Mouse (Mus musculus) forebrain, embryonic 16.5 days (tissue): ENCODE results near the gene Pcsk7. TPM values are rescaled to one million over a fixed set of nuclear protein-coding genes. Genes with fewer than 3 reads are reported as not detected.

Experiments used
- ATAC-seq: fragments of 200-750 bp; cut with Nextera tagmentation; 2 replicates; pipeline ENCODE4 v1.8.0; 2017; ENCODE audit warnings: mild to moderate bottlenecking, moderate library complexity
- H3K27ac ChIP-seq: fragments of 300-500 bp; sonication (generic); 2 replicates; pipeline ENCODE4 v1.5.1; 2014; ENCODE audit warnings: low read length, control low read depth
- H3K27me3 ChIP-seq: fragments of 300-500 bp; sonication (generic); replicated peaks from 2 replicates; pipeline ENCODE4 v1.6.1; 2014; ENCODE audit warnings: low read length; ENCODE audit not compliant: control insufficient read depth, insufficient read depth
- H3K36me3 ChIP-seq: fragments of 300-500 bp; sonication (generic); 2 replicates; pipeline ENCODE4 v1.6.1; 2014; ENCODE audit not compliant: control insufficient read depth, insufficient read depth
- H3K4me1 ChIP-seq: fragments of 300-500 bp; sonication (generic); replicated peaks from 2 replicates; pipeline ENCODE4 v1.6.1; 2014; ENCODE audit warnings: low read length; ENCODE audit not compliant: control insufficient read depth, insufficient read depth
- H3K4me2 ChIP-seq: fragments of 300-500 bp; sonication (generic); 2 replicates; pipeline ENCODE4 v1.6.1; 2014; ENCODE audit warnings: mild to moderate bottlenecking, low read length, control low read depth
- H3K4me3 ChIP-seq: fragments of 300-500 bp; sonication (generic); replicated peaks from 2 replicates; pipeline ENCODE4 v1.5.1; 2014; ENCODE audit warnings: mild to moderate bottlenecking, low read length, control low read depth
- H3K9ac ChIP-seq: fragments of 300-500 bp; sonication (generic); replicated peaks from 2 replicates; pipeline ENCODE4 v1.6.1; 2014; ENCODE audit warnings: low read depth, low read length, control low read depth
- H3K9me3 ChIP-seq: fragments of 300-500 bp; sonication (generic); 2 replicates; pipeline ENCODE4 v1.6.1; 2016; ENCODE audit warnings: low read length; ENCODE audit not compliant: control insufficient read depth
- WGBS: fragments of 180-500 bp; shearing (Covaris S2); extraction: QIAGEN DNeasy Blood & Tissue Kit; methylation state at CpG from one replicate; pipeline ENCODE4 v1.1.7; 2014; 5-methylcytosine and 5-hydroxymethylcytosine counted together
- polyA plus RNA-seq: library from polyadenylated mRNA; unstranded; fragments of >200 nt; fragmentation: Nextera tagmentation; extraction: Ambion mirVana; gene quantifications from 2 replicates; pipeline ENCODE4 v1.2.1, GENCODE M21; 2015

The Pcsk7 gene
- polyA plus RNA-seq, 1 experiment from 2014 or later: 30.5 TPM

DNA sequence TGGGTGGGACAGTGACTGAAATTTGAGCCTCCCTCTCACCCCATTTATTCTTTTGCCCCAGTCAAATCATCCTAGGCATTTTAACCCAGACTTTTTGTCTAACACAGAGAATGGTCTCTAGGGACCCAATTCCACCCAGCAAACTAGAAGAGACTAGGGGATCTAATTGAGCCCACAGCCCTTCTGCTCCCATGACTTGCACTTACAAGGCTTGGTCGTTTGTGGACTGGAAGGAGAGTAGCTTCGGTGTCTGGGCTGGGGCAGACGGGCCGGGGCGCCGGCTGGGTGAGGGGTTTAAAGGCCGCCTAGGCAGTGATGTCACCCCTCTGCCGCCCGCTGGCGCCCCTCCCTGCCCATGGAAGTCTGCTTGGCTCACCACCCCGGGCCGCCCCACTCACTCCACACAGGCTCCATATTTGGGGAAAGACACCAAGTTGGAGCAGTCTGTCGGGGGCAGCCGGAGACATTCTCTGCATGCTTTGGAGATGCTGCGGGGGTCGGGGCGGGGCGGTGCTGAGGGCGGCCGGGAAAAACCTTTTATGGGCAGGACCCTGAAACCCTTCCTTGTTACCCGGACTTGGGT lies 29.4 kb downstream of the Pcsk7 start, which contains the start of gene Tagln:
Gene Tagln, minus strand, starts transcription at position 431 of the 583 bp plus-strand sequence.
- Histone ChIP-seq H3K4me2 (peak within 1 kb of the TSS; percentile 33), H3K27ac (no peak within 1 kb of the TSS), H3K4me1 (peaks cover 5% of the 10 kb centered on the region), H3K36me3 (peaks cover 6% of the 10 kb centered on the region; the same call in 1 of the 2 replicates), H3K9ac (no peak within 1 kb of the TSS), H3K4me3 (no peak within 1 kb of the TSS), H3K9me3 (no peaks in the 10 kb centered on the region), H3K27me3 (0 out of 2 replicates have a peak, but pooled peaks cover 4% of the 10 kb centered on the region)
- no peak for ATAC-seq
- WGBS: 7% methylated on average over 21 of the region's 21 CpGs

DNA sequence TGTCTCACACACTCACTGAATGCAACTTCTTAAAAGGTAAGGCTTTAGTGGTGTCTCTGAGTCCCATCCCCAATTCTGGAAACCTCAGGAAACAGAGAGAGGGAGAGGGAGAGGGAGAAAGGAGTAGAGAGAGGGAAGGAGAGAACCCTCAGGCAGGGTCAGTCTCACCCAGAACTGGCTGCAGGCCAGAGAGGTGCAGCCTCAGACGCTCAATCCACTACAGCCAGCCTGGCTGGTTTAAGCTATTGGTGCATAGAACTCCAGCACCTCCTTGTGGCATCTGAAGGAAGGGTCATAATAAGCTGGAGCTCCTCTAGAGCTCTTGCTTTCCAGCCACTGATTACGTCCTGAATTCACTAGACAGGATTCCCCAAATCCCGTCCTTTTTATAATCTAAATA lies 30.6 kb downstream of the Pcsk7 start:
- H3K36me3 ChIP-seq: peaks cover 10% of the 10 kb centered on the region; the same call in 1 of the 2 replicates
- H3K27me3 ChIP-seq: 0 out of 2 replicates have a peak, but pooled peaks cover 4% of the 10 kb centered on the region
- WGBS: 26% methylated on average over 3 of the region's 3 CpGs
- H3K9me3 ChIP-seq: no peaks in the 10 kb centered on the region
- ATAC-seq: peak; percentile 57; the same call in 1 of the 2 replicates
- H3K27ac ChIP-seq: no peak overlapping the region
- H3K4me3 ChIP-seq: no peak overlapping the region
- no peak overlapping the region for H3K4me2 ChIP-seq
- no peak overlapping the region for H3K9ac ChIP-seq
- peaks cover 5% of the 10 kb centered on the region for H3K4me1 ChIP-seq

DNA sequence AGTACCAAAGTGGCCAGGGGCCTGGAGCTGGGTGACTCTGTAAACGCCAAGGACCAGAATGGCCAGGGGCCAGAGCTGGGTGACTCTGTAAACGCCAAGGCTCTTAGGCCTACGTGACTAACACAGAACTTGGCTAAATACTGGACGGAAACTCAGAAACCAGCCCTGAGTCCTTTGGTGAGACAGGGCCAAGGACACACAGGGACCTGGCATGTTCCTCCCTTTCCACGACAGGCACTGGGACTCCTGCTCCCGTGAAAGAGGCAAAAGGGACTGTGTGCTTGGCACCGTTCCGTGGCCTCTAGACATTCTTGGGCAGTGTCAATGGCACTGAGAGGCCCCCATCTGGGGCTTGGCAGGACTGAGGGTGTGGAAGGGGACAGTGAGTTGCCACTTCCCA lies 31.8 kb downstream of the Pcsk7 start:
- no peak for ATAC-seq
- Histone ChIP-seq H3K4me3 (no peak overlapping the region), H3K4me1 (peaks cover 5% of the 10 kb centered on the region), H3K27me3 (0 out of 2 replicates have a peak, but pooled peaks cover 4% of the 10 kb centered on the region), H3K27ac (no peak overlapping the region), H3K9ac (no peak overlapping the region), H3K4me2 (no peak overlapping the region), H3K36me3 (peaks cover 17% of the 10 kb centered on the region; the same call in 1 of the 2 replicates), H3K9me3 (no peaks in the 10 kb centered on the region)
- 91% methylated on average over 8 of the region's 8 CpGs for WGBS

DNA sequence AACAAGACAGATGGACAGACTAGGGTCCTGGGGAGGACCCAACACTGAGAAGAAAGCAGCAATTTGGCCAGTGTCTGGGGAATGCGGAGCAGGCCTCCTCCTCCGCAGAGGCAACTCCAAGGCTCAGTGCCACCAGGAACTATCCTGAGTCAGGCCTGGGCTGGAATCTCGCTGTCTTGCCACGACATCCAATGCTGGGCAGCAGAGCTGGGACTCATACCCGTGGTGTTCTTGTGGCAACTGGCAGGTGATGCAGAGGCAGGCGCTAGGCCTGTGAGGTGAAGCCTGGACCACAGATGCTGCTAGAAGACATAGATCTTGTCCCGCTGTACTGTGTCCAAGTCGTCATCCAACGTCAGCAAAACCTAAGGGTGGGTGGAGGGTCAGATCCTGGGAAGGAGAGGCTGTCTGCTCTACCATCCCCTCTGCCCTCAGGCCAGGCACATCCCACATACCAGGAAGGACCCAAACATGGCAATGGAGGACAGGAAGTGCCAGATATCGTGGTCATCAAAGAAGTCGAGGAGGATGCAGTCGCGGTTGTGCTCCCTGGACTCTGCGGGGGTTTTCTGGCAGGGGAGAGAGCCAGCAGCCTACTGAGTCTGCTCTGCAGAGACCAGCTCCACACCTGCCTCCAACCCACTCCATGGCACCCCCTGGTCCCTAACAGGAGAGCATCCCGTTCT lies 32.8 kb downstream of the Pcsk7 start:
- 0 out of 2 replicates have a peak, but pooled peaks cover 4% of the 10 kb centered on the region for H3K27me3 ChIP-seq
- no peak overlapping the region for H3K4me3 ChIP-seq
- ATAC-seq: no peak
- peaks cover 5% of the 10 kb centered on the region for H3K4me1 ChIP-seq
- H3K27ac ChIP-seq: no peak overlapping the region
- no peaks in the 10 kb centered on the region for H3K9me3 ChIP-seq
- no peak overlapping the region for H3K4me2 ChIP-seq
- WGBS: 88% methylated on average over 15 of the region's 15 CpGs
- H3K36me3 ChIP-seq: peaks cover 17% of the 10 kb centered on the region; the same call in 1 of the 2 replicates
- H3K9ac ChIP-seq: no peak overlapping the region

GRCm38 (mm10) chr9:45939794-45940193 lies 33.5 kb downstream of the Pcsk7 start:
- H3K9me3 ChIP-seq: no peaks in the 10 kb centered on the region
- H3K27me3 ChIP-seq: 0 out of 2 replicates have a peak, but pooled peaks cover 4% of the 10 kb centered on the region
- H3K36me3 ChIP-seq: peaks cover 17% of the 10 kb centered on the region; the same call in 1 of the 2 replicates
- H3K27ac ChIP-seq: no peak overlapping the region
- ATAC-seq: no peak
- no peak overlapping the region for H3K4me3 ChIP-seq
- WGBS: 93% methylated on average over 6 of the region's 6 CpGs
- H3K4me1 ChIP-seq: peaks cover 5% of the 10 kb centered on the region
- H3K9ac ChIP-seq: no peak overlapping the region
- H3K4me2 ChIP-seq: no peak overlapping the region

GRCm38 (mm10) chr9:45941329-45941888 lies 35.1 kb downstream of the Pcsk7 start:
- Histone ChIP-seq H3K9ac (no peak overlapping the region), H3K4me1 (no peaks in the 10 kb centered on the region), H3K9me3 (no peaks in the 10 kb centered on the region), H3K36me3 (peaks cover 17% of the 10 kb centered on the region; the same call in 1 of the 2 replicates), H3K4me2 (no peak overlapping the region), H3K27ac (no peak overlapping the region), H3K27me3 (0 out of 2 replicates have a peak, but pooled peaks cover 3% of the 10 kb centered on the region), H3K4me3 (no peak overlapping the region)
- WGBS: 57% methylated on average over 18 of the region's 18 CpGs
- no peak for ATAC-seq

GRCm38 (mm10) chr9:45942464-45942863 lies 36.2 kb downstream of the Pcsk7 start:
- no peak for ATAC-seq
- 94% methylated on average over 16 of the region's 16 CpGs for WGBS
- no peaks in the 10 kb centered on the region for H3K9me3 ChIP-seq
- H3K27me3 ChIP-seq: no peaks in the 10 kb centered on the region
- no peak overlapping the region for H3K4me3 ChIP-seq
- H3K9ac ChIP-seq: no peak overlapping the region
- no peak overlapping the region for H3K27ac ChIP-seq
- no peaks in the 10 kb centered on the region for H3K4me1 ChIP-seq
- no peak overlapping the region for H3K4me2 ChIP-seq
- H3K36me3 ChIP-seq: peaks cover 20% of the 10 kb centered on the region; the same call in 1 of the 2 replicates

DNA sequence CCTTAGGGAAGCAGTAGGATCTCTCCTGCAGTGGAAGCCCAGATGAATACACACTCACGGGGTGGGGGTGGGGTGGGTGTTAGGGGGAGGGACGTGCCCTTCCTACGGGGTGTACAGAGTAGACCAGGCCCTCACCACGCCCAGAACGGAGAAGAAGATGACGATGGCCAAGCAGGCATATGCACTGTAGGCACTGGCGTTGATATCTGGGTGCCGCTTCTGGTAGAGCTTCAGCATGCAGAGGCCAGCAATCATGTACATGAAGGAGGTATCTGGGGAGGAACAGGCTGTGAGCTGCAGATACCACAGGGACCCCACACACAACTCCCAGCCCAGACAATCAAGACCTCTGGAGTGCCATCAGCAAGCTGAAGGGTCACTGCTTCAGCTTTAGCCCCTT lies 36.6 kb downstream of the Pcsk7 start:
- Histone ChIP-seq H3K9me3 (no peaks in the 10 kb centered on the region), H3K27me3 (no peaks in the 10 kb centered on the region), H3K36me3 (peaks cover 22% of the 10 kb centered on the region; the same call in 1 of the 2 replicates), H3K4me1 (no peaks in the 10 kb centered on the region), H3K27ac (no peak overlapping the region), H3K9ac (no peak overlapping the region), H3K4me2 (no peak overlapping the region), H3K4me3 (no peak overlapping the region)
- ATAC-seq: no peak
- WGBS: 98% methylated on average over 8 of the region's 8 CpGs
